Mouse (Mus musculus): ENCODE data around the gene Park7. TPM values are rescaled to one million over a fixed set of nuclear protein-coding genes. Genes with fewer than 3 reads are reported as not detected.

Gene Park7
- polyA plus RNA-seq, 1 experiment from 2014 or later = 357 TPM

DNA sequence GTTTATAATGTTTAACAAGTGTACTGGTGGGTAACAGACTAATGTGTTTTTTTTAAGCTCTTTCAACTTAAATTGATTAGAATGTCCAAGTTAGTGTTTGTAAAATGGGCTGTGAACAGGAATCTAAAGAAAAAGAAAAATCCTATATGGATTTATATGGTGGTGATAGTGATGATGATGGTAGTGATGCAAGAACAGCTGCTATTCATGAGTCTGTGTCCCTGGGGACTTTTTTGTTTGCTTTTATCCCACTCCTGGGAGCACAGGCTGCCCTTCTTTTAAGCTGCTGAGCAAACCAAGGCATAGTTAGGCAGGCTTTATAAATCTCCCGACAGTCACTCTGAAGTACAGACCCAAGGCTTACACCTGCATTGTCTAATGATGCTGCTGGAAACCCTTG lies 19.3 kb upstream of the Park7 start:
- Histone ChIP-seq H3K36me3 (no peaks in the 10 kb centered on the region), H3K27me3 (0 out of 2 replicates have a peak, but pooled peaks cover 3% of the 10 kb centered on the region), H3K9ac (replicated peaks) (no peak overlapping the region), H3K4me3 (no peak overlapping the region), H3K4me2 (replicated peaks) (no peak overlapping the region), H3K9me3 (no peaks in the 10 kb centered on the region), H3K27ac (replicated peaks) (no peak overlapping the region), H3K4me1 (0 out of 2 replicates have a peak, but pooled peaks cover 2% of the 10 kb centered on the region)
- ATAC-seq (ENCODE audit: low FRiP score, low read depth) = no peak
- WGBS = 74% methylated on average over 1 of the region's 1 CpGs

DNA sequence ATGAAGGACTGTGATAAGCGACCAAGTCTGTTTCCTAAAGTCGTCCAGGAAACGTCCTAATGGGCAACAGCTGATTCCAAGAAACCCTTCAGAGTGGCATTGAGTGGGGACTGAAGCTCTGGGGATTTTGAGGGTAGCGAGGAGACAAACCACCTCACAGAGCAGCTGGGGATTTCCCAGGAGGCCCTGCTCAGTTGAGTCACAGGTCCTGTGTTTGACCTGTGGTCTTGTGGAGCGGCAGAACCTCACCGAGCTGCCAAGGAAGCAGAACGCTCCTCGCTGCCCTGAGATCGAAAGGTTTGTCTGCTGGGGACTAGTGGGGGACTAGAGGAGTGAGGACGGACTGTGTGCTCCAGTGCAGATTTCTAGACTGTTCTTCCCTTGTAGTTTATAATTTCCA lies 13.6 kb upstream of the Park7 start:
- 71% methylated on average over 10 of the region's 10 CpGs for WGBS
- Histone ChIP-seq H3K27ac (replicated peaks) (no peak overlapping the region), H3K9ac (replicated peaks) (no peak overlapping the region), H3K4me3 (no peak overlapping the region), H3K27me3 (peaks cover 7% of the 10 kb centered on the region; the same call in 1 of the 2 replicates), H3K9me3 (no peaks in the 10 kb centered on the region), H3K36me3 (no peaks in the 10 kb centered on the region), H3K4me2 (replicated peaks) (no peak overlapping the region), H3K4me1 (no peaks in the 10 kb centered on the region)
- ATAC-seq (ENCODE audit: low FRiP score, low read depth) = no peak

DNA sequence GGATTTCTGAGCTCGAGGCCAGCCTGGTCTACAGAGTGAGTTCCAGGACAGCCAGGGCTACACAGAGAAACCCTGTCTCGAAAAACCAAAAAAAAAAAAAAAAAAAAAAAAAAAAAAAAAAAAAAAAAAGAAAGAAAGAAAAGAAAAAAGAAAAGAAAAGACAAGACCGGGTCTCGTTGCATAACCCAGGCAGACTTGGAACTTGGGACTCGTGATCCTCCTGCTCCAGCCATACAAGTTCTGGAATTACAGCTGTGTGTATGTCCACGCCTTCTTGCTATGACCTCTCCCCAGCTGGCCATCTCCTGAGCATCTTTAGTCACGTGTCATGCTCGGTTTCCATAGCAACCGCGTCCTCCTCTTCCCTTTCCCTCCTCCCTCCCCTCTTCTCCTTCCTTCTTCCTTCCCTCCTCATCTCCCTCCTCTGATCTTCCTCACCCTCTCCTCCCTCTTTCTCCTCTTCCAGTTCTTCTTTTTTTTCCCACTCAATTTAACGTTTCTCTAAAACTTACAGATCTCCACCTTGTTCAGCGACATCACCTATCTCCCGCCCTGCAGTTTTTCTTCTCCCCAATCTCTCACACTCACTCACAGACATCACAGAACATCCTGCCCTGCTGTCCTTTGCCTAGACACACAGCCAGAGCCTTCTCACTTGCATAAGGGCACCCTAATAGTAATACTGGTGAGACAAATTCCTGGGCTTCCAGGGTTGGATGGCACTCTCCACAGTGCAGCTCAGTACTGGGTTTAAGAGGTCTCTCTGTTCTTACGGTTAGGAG lies 12.9 kb upstream of the Park7 start:
- no peaks in the 10 kb centered on the region for H3K36me3 ChIP-seq
- H3K27ac ChIP-seq (replicated peaks) = no peak overlapping the region
- H3K4me1 ChIP-seq = no peaks in the 10 kb centered on the region
- 51% methylated on average over 13 of the region's 14 CpGs for WGBS
- peaks cover 4% of the 10 kb centered on the region; the same call in 1 of the 2 replicates for H3K27me3 ChIP-seq
- no peak overlapping the region for H3K9ac ChIP-seq (replicated peaks)
- no peak for ATAC-seq (ENCODE audit: low FRiP score, low read depth)
- no peak overlapping the region for H3K4me2 ChIP-seq (replicated peaks)
- H3K4me3 ChIP-seq = no peak overlapping the region
- no peaks in the 10 kb centered on the region for H3K9me3 ChIP-seq

DNA sequence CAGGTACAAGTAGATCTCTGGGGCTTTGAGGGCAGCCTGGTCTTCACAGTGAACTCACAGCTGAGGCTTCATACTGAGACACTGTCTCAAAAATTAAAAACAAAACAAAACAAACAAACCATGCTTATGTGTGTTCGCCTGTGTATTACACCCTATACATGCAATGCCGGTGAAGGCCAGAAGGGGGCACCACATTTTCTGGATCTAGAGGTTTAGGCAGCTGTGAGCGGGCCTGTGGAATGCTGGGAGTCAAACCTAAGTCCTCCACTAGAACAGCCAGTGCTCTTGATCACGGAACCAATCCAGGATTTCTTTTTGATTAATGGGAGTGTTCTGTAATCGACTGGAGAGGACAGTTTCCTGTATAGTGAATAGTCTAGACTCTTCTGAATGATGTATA lies 11.7 kb upstream of the Park7 start:
- no peak overlapping the region for H3K4me3 ChIP-seq
- no peak overlapping the region for H3K4me2 ChIP-seq (replicated peaks)
- 54% methylated on average over 5 of the region's 5 CpGs for WGBS
- no peaks in the 10 kb centered on the region for H3K4me1 ChIP-seq
- H3K9ac ChIP-seq (replicated peaks) = no peak overlapping the region
- ATAC-seq (ENCODE audit: low FRiP score, low read depth) = no peak
- H3K9me3 ChIP-seq = no peaks in the 10 kb centered on the region
- no peak overlapping the region for H3K27ac ChIP-seq (replicated peaks)
- peaks cover 4% of the 10 kb centered on the region; the same call in 1 of the 2 replicates for H3K27me3 ChIP-seq
- H3K36me3 ChIP-seq = no peaks in the 10 kb centered on the region

DNA sequence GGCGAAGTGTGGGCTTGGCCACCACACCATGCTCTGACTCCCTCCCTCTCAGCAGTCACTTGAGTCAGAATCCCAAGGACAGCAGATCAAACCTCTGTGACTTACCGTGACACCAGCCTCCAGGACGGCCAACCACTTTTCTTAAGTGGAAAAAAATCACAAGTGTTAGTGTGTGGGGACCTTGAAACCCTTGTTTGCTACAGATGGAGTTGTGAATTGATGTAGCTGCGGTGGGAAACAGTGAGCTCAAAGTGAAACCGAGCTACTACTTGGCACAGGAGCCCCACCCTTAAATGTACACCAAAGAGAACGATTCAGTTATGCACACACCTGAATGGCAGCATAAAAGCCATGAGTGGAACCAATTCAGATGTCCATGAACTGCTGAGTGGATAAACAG lies 10.7 kb upstream of the Park7 start:
- Histone ChIP-seq H3K9me3 (no peaks in the 10 kb centered on the region), H3K4me1 (no peaks in the 10 kb centered on the region), H3K27me3 (peaks cover 4% of the 10 kb centered on the region; the same call in 1 of the 2 replicates), H3K36me3 (no peaks in the 10 kb centered on the region), H3K27ac (replicated peaks) (no peak overlapping the region), H3K4me2 (replicated peaks) (no peak overlapping the region), H3K9ac (replicated peaks) (no peak overlapping the region), H3K4me3 (no peak overlapping the region)
- no peak for ATAC-seq (ENCODE audit: low FRiP score, low read depth)
- 88% methylated on average over 6 of the region's 6 CpGs for WGBS

DNA sequence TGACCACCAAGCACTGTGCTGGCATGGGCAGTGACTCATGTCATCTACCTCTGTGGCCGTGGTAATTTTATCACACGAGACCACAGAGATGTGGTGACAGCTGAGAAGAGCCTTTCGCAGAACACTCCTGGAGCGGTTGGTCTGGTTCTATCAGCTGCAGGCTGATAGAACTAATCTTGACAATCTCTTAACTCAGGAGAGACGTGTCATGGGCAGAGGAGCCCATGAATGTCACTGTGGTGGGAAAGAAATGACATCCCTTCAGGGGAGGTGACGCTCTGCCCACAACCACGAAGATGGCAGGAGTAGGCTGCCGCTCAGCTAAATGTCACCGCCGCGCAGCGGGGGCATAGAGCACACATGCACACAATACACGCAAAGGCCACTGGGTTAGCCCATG lies 10.1 kb upstream of the Park7 start:
- Histone ChIP-seq H3K9me3 (no peaks in the 10 kb centered on the region), H3K27me3 (peaks cover 4% of the 10 kb centered on the region; the same call in 1 of the 2 replicates), H3K4me1 (no peaks in the 10 kb centered on the region), H3K9ac (replicated peaks) (no peak overlapping the region), H3K4me3 (no peak overlapping the region), H3K4me2 (replicated peaks) (no peak overlapping the region), H3K36me3 (no peaks in the 10 kb centered on the region), H3K27ac (replicated peaks) (no peak overlapping the region)
- WGBS = 89% methylated on average over 13 of the region's 13 CpGs
- no peak for ATAC-seq (ENCODE audit: low FRiP score, low read depth)

DNA sequence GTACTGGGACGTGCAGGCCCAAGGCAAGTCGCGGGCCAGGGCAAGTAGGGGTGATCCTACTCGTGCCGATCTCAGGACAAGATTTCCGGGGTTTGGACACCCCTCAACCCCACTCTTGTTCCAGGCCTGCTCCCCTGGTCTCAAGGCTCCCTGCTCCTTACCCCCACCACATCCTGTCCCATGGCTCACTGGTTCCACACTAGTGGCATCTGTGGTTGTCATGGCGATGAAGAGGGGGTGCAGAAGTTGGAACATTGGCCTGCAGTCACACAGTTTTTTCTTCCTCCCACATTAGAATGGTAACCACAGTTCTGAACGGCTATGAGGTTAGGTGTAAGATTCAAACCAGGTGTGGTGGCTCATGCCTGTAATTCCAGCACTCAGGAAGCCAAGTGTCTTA lies 7.0 kb upstream of the Park7 start:
- Histone ChIP-seq H3K4me1 (no peaks in the 10 kb centered on the region), H3K36me3 (no peaks in the 10 kb centered on the region), H3K27me3 (peaks cover 4% of the 10 kb centered on the region; the same call in 1 of the 2 replicates), H3K4me2 (replicated peaks) (no peak overlapping the region), H3K27ac (replicated peaks) (no peak overlapping the region), H3K4me3 (no peak overlapping the region), H3K9me3 (no peaks in the 10 kb centered on the region), H3K9ac (replicated peaks) (no peak overlapping the region)
- 81% methylated on average over 8 of the region's 8 CpGs for WGBS
- no peak for ATAC-seq (ENCODE audit: low FRiP score, low read depth)

DNA sequence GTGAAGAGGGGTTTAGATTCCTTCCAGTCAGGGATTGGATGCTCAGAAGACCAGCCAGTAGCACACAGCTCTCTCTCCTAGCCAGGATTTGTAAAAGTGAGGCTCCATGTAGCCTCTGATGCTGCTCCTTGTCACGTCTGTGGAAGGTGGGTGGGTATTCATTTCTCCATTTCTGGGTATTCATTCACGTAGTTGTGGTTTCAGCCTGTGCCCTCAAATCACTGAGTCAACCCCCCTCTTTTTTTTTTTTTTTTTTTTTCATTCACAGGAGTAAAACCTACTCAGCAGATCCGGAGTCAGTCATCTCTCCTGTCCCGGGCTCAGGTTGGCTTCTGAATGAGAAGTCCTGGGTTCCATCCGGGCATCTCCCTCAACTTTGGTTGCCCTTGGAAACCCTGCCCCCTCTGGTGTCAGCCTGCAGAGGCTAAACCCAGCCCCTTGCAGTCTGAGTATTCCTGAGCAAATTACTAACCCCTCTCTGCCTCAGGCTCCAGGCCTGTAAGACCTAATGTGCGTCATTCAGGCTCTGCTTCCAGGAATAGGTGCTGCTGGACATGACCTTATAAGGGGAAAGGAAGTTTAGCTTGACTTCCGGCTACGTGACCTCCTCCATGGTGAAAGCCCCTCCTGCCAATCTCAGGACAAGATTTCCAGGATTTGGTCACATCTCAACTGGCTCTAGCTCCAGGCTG lies 3.2 kb upstream of the Park7 start:
- Histone ChIP-seq H3K9ac (replicated peaks) (no peak overlapping the region), H3K4me3 (no peak overlapping the region), H3K4me1 (peaks cover 20% of the 10 kb centered on the region), H3K36me3 (no peaks in the 10 kb centered on the region), H3K4me2 (replicated peaks) (no peak overlapping the region), H3K27ac (replicated peaks) (no peak overlapping the region), H3K27me3 (no peaks in the 10 kb centered on the region), H3K9me3 (no peaks in the 10 kb centered on the region)
- ATAC-seq (ENCODE audit: low FRiP score, low read depth) = no peak
- 70% methylated on average over 8 of the region's 8 CpGs for WGBS

DNA sequence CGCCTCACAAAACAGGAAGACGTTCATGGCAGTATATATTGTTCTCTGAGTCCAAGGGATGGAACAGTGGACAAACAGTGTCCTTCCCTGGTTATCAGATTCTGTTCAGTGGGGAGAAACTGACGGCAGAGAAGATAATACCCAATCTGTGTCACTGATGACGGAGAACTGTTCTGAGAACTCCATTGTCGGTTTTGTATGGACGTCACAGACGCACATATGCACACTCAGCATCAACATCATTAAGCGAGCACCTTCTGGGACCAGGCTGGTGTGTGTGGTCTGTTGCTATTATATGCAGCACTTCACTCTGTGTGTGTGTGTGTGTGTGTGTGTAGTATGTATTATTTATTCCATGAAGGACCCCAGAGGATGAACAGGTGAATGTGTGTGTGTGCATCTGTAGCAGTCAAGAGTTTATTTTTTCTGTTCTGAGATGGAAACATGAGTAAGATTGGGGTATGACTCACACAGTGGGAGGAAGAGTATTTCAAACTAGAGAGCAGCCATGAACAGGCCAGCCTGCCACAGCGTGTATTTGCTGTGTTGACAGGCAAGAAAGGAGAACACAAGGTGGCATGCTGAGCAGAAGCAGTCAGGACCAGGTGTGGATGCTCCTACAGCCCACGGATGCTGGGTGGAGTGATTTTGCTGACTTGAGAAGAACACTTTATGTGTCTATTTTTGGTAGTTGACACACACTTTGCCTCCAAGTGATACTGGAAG lies 1.1 kb upstream of the Park7 start:
- ATAC-seq (ENCODE audit: low FRiP score, low read depth) = no peak
- peak overlapping the region; percentile 77 for H3K9ac ChIP-seq (replicated peaks)
- H3K27ac ChIP-seq (replicated peaks) = peak overlapping the region; percentile 73
- no peaks in the 10 kb centered on the region for H3K36me3 ChIP-seq
- H3K27me3 ChIP-seq = no peaks in the 10 kb centered on the region
- 58% methylated on average over 10 of the region's 10 CpGs for WGBS
- H3K4me1 ChIP-seq = peaks cover 20% of the 10 kb centered on the region
- H3K9me3 ChIP-seq = no peaks in the 10 kb centered on the region
- peak overlapping the region; percentile 71 for H3K4me2 ChIP-seq (replicated peaks)
- H3K4me3 ChIP-seq = peak overlapping the region; percentile 70

DNA sequence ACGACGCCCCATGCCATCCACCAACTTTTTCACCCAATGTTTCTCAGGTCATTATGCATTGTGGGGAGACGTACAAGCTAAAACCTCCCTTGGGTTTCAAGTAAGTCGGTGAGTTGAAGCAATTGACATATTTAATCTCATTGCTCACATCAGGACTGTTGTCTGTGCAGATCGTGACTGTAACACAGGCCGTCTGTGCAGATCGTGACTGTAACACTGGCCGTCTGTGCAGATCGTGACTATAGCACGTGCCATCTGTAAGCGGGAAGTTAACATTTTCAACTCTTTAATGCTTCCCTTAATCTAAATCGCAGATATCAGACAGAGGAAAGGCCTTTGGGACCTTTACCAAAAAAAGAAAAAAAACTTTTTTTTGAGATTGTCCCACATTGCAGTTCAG lies 494 bp downstream of the Park7 start:
- Histone ChIP-seq H3K4me2 (replicated peaks) (peak overlapping the region; percentile 71), H3K4me3 (peak overlapping the region; percentile 70), H3K36me3 (no peaks in the 10 kb centered on the region), H3K27me3 (no peaks in the 10 kb centered on the region), H3K9me3 (no peaks in the 10 kb centered on the region), H3K9ac (replicated peaks) (peak overlapping the region; percentile 77), H3K27ac (replicated peaks) (peak overlapping the region; percentile 80), H3K4me1 (peaks cover 28% of the 10 kb centered on the region)
- ATAC-seq (ENCODE audit: low FRiP score, low read depth) = no peak
- 18% methylated on average over 12 of the region's 12 CpGs for WGBS

DNA sequence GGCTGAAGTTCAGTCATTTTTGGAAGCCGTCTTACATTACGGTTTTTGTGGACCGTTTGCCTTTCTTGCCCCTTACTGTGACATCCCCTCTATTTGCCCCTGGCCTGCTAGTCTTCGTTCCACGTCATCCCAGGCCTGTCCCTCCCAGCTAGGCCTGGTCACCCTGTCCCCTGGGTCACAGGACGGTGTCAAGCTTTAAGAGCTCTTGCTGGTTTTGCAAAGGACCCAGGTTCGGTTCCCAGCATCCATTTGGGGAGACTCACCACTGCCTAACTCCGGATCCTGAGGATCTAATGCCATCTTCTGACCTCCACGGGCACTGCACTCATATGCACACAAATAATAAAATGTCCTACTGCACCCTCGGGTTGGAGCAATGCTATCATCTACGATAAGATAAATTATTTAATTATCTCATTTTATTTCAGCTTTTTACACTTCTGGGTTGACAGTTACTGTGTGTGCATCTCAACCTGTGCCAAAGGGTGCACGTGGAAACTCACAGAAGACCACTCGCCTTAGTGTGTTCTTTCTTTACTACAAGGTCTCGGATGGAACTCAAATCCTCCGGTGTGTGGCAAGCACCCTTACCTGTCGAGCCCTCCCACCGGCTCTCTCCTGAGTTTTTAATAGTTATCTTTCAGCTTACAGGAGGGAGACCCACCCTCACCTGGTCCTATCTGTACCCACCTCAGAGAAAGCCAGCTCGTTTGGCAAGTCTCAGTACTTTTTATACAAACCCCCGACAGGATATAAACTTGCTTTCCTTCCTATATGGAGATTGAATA lies 3.9 kb downstream of the Park7 start:
- H3K27me3 ChIP-seq = no peaks in the 10 kb centered on the region
- peaks cover 31% of the 10 kb centered on the region for H3K4me1 ChIP-seq
- H3K9ac ChIP-seq (replicated peaks) = no peak overlapping the region
- H3K4me3 ChIP-seq = peak overlapping the region; percentile 64
- ATAC-seq (ENCODE audit: low FRiP score, low read depth) = peak; percentile 39
- H3K36me3 ChIP-seq = peaks cover 13% of the 10 kb centered on the region
- no peaks in the 10 kb centered on the region for H3K9me3 ChIP-seq
- H3K27ac ChIP-seq (replicated peaks) = peak overlapping the region; percentile 58
- peak overlapping the region; percentile 72 for H3K4me2 ChIP-seq (replicated peaks)
- WGBS = 84% methylated on average over 19 of the region's 19 CpGs

All from midbrain, embryonic 12.5 days (tissue).